Mouse (Mus musculus): ENCODE measurements around the gene Klhl36. TPM values are rescaled to one million over a fixed set of nuclear protein-coding genes. Genes with fewer than 3 reads are reported as not detected.
"Not testable (repeated sequence)": the region's sequence is repeated elsewhere in the genome, so short reads cannot be mapped to it uniquely, and the experiment has no call there.

Gene Klhl36
- total RNA-seq, 2 experiments from 2014 or later, result 6.9 to 7.5 TPM

DNA sequence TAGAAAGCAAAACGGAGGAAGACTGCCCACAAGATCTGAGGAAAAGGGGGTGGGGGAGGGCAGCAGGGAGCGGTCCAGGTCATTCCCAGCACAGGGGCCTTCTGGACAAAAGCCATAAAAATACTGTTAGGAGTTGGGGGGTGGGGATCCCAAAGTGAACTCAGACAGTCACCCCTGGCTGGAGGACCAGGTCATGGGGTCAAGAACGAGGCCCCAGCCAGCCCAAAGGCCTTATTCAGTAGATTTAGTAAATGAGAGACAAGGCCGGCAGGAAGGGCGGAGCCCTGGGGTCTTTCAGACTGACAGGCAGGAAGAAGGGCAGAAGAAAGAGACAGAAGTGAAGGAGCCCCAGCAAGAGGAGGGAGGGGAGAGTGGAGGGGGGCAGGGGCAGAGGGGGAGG, 29.1 kb upstream of the Klhl36 start:
- DNase-seq (ENCODE audit: low spot score in 2 of 2), result no peak
- intact Hi-C loops (cut with DNase I), result no loop called here

DNA sequence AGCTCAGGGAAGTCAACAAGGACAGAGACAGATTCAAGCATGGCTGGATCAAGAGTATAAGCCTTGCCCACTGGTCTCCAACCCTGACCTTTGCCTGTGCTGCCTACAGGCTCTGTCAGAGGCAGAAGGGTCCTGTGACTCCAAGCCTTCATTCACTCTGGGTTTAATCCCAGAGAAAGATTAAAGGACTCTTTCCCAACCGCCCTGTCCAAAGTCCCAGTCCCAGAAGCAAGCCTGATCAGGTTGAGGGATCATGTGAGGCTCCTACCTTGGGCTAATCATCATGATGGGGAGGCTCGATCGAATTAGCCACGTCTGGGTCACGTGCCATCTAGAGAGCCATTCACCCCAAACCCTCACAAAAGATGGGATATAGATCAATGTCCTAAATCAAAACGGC, 27.4 kb upstream of the Klhl36 start:
- intact Hi-C loops (cut with DNase I), result no loop called here
- no peak for DNase-seq (ENCODE audit: low spot score in 2 of 2)

DNA sequence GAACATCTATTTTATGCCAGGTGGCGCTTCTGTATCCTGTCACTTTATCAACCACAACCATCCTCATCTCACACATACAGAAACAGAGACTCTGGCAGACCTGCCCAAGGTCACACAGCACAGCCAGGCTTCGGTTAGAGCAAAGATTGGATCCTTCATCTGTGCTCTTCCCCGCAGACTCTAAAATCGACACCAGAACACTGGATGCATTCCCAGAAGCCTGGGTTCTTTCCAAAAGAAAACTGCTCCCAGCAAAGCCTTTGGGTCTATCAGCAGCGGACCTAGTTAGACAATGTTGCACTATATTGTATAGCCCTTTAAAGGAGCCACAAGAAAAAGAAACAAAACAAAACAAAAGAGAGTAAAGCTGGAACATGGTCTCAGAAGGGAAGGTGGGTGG, 26.8 kb upstream of the Klhl36 start:
- DNase-seq (ENCODE audit: low spot score in 2 of 2), result no peak
- intact Hi-C loops (cut with DNase I), result no loop called here

DNA sequence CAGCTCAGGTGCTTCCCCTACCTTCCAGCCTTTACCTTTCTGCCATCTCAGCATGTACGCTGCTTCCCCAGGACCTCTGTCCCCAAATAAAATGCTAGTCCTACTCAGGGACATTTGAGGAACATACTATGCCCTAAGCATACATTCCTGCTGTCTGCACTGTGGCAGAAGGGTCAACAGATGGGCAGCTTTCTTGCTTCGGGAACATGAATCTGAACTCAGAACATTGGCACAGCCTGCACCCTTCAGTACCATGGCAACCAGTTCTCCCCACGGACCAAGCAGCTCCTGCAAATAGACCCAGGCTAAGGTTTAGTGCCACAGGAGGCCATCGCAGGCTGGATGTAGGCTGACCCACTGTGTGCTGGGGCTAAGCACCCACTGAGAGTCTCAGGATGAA, 25.2 kb upstream of the Klhl36 start:
- intact Hi-C loops (cut with DNase I), result no loop called here
- no peak for DNase-seq (ENCODE audit: low spot score in 2 of 2)

DNA sequence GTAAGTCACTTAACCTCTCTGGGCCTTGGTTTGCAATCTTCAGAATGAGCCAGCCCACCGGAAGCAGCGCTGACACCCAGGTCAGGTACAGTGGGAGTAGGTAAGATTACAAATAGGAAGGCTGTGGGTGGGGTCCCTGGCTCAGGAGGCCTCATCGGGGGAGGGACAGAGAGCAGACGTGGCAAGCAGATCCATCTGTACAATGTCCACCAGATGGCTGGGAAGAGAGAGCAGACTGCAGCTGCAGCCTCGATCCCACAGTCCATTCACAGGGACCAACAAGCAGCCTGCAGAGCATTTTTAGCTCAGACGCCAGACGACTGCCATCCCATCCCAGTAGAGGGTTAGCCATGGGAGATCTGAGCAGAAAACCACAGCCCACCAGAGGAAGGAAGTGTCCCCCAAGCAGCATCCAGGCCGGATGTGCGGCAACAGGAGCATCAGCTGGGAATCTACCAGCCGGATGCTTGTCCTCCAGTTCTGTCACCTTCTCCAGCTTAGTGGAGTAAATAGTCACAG, 24.5 kb upstream of the Klhl36 start:
- intact Hi-C loops (cut with DNase I), result no loop called here
- DNase-seq (ENCODE audit: low spot score in 2 of 2), result peak in 1 of 2 experiments; percentile 25

DNA sequence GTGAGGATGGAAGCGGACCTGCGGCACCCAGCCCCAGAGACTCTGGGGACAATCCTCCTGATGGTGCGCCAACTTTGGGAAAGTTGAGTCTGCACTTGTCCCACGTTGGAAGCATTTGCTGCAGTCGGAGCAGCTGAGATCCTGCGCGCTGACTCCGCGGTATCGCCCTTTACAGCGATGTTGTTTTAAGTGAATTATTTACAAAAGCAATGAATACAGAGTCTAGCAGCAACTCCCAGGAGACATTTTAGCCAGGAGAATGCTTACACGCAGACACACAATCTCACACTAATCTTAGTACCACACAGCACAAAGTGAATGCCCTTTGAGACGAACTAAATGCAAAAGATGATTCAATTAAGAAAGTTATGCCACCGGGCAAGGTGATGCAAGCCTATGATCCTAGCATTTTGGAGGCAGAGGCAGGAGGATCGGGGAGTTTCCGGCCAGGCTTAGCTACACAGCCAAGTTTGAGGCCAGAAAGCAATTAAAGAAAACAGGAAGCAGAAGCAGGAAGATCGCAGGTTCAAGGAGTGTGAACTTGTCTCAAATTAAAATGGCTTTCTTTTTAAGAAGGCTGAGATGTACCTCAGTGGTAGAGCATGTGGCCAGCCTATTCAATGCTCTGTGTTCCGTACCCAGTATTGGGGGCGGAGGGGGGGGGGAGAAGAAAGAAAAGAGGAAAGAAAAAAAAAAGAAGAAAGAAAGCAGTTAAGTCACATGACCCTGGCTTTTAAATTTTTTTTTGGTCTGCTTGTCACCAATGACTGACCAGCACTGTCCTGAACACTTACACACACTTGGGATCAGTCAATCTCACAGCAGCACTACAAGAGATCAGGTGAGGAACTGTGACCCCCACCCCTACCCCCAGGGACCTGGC, 23.7 kb upstream of the Klhl36 start:
- intact Hi-C loops (cut with DNase I), result no loop called here
- no peak for DNase-seq (ENCODE audit: low spot score in 2 of 2)

DNA sequence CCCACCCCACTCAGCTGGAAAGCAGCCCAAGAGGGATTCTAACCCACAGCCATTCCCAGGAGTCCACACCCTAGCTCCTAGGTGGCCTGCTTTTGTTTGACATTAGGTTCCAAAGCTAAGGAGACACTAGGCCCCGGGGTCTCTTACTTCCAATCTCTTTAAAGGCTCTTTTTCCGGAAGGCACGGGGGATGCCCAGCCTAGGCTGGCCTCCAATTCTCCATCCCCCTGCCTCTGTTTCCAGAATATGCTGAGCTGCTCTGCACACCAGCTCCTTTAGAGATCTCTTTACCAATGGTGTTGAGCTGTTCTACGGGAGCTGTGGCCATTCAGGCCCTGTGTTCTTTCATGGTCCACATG, 23.1 kb upstream of the Klhl36 start:
- DNase-seq (ENCODE audit: low spot score in 2 of 2), result no peak
- intact Hi-C loops (cut with DNase I), result no loop called here

DNA sequence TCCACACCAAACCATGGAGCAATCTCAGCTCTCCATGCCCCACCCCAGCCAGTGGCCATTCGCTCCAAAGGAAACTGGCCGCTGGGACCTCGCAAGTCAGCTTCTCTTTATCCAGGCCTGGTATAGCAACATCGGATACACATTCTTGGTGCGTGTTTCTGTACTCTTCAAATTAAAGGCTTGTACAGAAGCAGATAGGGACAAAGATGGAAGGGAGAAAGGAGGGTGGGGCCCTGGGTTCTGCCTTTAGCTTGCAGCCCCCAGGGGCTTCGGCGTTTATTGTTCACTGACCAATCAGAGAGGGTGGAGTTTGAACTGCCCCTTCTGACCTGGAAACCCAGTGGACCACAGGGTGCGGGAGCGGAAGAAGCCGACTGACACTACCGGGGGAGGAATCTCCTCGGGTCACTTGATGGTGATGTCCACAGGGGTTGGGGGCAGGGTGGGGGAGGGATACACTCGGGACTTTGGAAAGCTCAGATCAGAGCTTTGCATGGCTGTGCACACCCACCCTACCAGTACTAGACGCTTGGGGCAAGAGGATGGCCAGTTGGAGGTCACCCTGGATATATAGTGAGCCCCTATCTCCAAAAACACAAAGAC, 22.5 kb upstream of the Klhl36 start:
- intact Hi-C loops (cut with DNase I), result loop anchor here (10.0 kb wide), 1 partner anchor 85 kb away; no protein-coding TSS in a partner anchor
- no peak for DNase-seq (ENCODE audit: low spot score in 2 of 2)

DNA sequence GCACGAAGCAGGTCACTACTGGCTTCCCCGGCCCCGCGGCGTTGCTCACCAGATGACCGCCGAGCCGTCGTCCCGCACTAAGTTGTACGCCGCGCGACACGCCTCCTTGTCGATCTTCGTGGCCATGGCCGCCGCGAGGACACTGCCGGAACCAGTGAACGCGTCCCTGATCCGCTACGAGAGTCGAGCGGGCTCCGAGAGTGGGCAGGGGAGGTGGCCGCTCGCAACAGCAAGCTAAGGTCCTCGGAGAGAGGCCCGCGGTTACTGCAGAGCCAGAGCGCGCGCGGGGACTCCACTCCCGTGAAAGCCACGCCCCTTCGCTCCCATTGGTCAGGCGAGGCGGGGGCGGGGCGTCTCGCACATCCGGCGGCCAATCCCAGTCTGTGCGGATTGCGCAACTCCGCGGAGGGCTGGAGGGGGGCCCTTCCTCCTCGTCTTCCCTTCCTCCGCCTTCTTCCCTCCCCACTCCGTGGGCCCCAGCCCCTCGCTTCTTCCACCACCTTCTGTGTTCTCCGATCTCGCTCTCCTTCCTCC, 21.7 kb upstream of the Klhl36 start, which contains the start of gene Cotl1:
Cotl1 (minus strand) TSS at position 270 of the 534 bp plus-strand sequence.
- peak; percentile 96 to 97 for DNase-seq (ENCODE audit: low spot score in 2 of 2)
- intact Hi-C loops (cut with DNase I), result loop anchor here (10.0 kb wide), 1 partner anchor 84 kb away; no protein-coding TSS in a partner anchor

DNA sequence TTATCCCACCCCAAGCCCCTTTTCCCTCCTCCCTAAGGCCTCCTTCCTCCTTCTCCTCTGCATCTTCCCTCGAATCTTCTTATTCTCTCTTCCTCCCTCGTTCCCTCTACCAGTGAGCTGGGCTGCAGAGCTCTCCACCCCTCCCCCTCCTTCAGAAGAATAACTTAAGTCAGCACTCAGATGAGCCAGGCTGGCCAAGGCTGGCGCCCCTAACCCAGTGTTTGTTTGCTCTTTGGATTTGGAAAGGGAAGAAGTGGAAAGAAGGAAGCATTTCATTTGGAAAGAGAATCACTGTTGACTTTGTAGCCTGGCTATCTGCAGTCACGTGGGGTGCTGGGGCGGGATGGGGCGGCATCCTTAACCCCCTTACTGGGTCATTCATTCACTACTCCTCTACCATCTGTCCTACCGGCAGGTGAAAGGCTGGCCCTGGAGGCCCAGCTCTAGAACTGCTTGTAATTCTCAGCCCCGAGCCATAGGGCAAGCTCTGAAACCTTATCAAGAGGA, 21.1 kb upstream of the Klhl36 start:
- intact Hi-C loops (cut with DNase I), result loop anchor here (10.0 kb wide), 1 partner anchor 84 kb away; no protein-coding TSS in a partner anchor

DNA sequence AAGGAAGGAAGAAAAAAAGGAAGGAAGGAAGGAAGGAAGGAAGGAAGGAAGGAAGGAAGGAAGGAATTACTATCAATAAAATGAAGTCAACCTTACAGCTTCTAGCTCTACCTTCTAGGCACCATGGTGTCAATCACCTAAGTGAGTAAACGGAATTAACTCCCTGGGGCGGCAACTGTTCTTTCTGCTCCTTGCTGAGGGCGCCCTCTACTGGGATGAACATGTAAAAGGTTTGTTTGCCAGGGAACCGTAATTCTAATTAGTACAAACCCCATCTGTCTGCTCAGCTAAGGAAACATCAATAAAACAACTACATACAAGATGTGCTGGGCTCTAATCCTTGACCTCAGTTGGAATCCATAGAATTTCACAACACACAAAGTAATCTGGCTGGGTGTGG, 18.6 kb upstream of the Klhl36 start:
- intact Hi-C loops (cut with DNase I), result loop anchor here (1.0 to 10.0 kb wide), 2 partner anchors 61 to 81 kb away; no protein-coding TSS in a partner anchor
- DNase-seq (ENCODE audit: low spot score in 2 of 2), result peak in 1 of 2 experiments; percentile 78

More for the DNA sequence above, 21.1 kb upstream of the Klhl36 start:
- no peak for DNase-seq (ENCODE audit: low spot score in 2 of 2)

DNA sequence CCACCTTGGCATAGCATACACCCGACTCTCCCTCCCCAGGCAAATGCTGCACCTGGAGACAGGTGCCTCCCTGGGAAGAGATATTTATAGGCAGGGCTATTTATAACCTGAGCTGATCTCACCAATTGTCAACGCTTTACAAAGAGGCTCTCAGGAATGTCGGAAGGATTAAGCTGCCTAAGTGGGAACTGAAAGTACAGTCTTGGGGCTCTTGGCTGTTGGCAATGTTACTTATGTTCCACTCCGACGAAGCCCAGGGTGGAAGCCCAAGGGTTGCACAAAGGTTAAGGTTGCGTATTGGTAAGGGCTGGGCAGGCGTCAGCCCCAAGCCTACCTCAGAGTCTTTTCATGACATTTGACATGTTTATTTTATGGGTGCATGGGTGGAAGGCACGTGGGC, 17.5 kb upstream of the Klhl36 start:
- DNase-seq (ENCODE audit: low spot score in 2 of 2), result no peak
- intact Hi-C loops (cut with DNase I), result loop anchor here (10.0 kb wide), 1 partner anchor 80 kb away; no protein-coding TSS in a partner anchor

DNA sequence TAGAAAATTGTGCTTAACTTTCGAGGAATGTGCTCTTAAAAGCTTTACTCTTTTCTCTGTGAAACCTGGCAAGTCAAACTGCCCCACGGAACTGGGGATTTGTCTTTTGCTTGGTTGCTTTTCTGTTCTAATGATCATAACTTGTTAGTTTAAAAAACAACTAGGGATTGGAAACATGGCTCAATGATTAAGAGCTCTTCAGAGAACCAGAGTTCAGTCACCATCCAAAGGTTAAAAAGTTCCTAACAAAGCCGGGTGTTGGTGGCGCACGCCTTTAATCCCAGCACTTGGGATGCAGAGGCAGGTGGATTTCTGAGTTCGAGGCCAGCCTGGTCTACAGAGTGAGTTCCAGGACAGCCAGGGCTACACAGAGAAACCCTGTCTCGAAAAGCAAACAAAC, 16.3 kb upstream of the Klhl36 start:
- not testable (repeated sequence) for DNase-seq (ENCODE audit: low spot score in 2 of 2)
- intact Hi-C loops (cut with DNase I), result loop anchor here (5.0 to 10.0 kb wide), 2 partner anchors 79 to 158 kb away; no protein-coding TSS in a partner anchor

DNA sequence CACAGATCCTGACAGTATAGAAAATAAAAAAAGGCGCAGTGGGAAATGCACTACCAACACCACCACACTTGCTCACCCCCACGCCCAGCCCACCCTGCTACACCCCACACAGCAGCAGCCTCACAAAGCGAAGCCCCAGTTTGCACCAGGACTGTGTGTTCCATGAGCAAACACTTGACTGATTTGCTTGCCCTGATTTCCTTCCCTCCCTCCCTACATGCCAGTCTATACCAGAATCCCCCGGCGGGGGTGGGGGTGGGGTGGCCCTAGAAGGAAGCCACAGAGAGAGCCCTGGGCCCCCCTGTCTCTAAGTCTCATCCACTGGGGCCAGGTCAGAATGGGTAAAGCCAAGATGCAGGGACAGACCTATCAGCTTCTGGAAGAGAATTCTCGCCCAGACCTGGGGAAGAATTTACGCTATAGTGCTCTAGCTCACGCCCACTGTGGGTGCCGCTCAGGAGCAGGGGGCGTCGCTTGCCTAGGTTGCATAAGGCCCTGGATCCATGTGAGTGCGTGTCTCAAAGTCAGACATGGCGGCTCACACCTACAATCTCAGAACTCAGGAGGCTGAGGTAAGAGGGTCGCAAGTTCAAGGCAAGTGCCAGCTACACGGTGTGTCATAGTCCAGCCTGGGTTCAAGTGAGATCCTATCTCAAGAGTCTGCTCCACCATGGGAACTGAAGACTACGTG, 14.7 kb upstream of the Klhl36 start:
- intact Hi-C loops (cut with DNase I), result loop anchor here (5.0 to 10.0 kb wide), 2 partner anchors 77 to 160 kb away; no protein-coding TSS in a partner anchor

DNA sequence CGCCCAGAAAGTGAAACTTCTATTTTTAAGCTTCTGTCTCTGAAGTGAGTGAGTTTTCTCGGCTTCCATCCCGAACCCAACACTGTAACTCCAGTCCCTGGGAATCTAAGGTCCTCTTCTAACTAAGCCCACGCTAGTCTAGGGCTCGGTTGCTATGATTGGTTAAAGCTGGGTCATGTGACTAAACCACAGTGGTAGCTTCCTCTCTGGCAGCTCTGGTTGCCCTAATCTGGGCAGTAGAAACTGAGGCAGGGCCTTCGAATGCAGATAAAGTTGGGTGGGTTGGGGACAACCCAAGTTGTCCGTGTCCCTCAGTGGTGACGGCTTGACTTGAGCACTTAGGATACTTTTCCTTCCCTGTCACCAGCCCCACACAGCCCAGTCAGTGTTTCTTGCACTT, 8.5 kb upstream of the Klhl36 start:
- intact Hi-C loops (cut with DNase I), result no loop called here
- no peak for DNase-seq (ENCODE audit: low spot score in 2 of 2)

More for the DNA sequence above, 14.7 kb upstream of the Klhl36 start:
- no peak for DNase-seq (ENCODE audit: low spot score in 2 of 2)

DNA sequence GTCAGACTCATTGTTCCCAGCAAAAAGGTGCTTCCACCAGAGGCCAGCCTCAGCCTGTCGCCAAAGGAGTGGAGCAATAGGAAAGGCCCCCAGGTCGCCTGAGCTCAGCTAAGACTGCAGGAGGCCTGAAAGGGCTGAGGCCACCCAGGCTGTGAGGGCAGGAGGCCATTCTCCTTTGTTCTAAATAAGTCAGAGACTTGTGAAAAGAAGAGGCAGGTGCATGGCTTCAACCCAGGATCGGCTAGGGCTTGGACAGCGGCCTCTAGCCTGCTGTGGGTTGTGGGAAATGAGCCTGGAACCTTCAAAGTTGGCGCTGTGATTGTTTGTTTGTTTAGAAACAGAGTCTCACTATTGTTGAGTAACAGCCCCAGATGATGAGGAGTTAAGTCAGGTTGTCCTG, 8.0 kb upstream of the Klhl36 start:
- intact Hi-C loops (cut with DNase I), result no loop called here
- no peak for DNase-seq (ENCODE audit: low spot score in 2 of 2)

DNA sequence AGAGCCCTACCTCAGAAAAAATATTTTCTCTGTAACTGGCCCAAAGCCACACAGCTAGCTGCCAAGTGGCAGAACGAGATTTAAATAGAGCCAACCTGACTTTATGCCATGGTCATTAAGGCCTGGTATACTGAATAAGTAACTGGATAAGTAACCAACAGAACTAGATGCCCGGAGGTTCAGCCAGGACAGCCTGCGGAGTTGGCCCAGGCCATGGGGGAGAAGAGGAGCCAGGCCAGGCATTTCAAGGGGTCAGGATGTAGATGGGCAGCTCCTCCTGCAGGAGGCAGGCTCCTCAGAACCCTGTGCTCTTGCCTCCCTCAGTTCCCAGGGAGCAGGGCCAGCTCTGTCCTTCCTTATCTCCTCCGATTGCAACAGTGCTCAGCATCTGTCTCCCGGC, 6.4 kb upstream of the Klhl36 start:
- DNase-seq (ENCODE audit: low spot score in 2 of 2), result no peak
- intact Hi-C loops (cut with DNase I), result no loop called here

DNA sequence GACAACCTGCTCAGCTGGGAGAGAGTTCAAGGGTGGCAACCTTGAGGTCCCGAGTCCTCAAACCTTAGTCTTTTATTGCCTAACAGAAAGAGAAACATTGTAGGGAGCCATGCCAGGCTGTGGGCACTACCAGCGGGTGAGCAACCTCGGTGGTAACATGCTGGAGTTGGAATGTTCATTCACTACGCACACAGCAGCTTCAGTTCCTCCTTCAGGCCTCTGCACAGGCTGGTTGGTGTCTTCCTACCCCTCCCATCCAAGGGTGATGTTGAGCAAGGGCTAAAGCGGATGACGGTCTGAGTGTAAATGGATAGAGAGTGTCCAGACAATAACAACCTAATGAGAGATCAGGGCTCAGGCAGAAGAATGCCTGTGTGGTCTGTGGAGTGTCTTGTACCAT, 4.3 kb upstream of the Klhl36 start:
- DNase-seq (ENCODE audit: low spot score in 2 of 2), result no peak
- intact Hi-C loops (cut with DNase I), result no loop called here

DNA sequence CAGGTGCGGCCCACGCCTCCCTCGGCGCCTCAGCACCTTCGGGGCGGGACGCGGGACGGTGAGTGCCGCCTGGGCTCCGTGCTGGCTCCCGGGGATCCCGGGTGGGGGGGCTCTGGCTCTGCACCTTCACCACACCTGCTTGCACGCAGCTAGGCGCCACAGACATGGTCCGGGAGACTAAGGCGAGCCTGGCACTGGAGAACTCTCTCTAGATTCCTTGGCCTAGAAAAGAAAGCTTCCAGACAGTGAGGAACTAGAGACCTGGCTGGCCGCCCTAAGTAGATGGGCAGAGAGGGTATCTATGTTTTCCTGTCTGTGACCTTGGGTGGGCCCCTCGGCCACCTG, 296 bp downstream of the Klhl36 start:
- intact Hi-C loops (cut with DNase I), result no loop called here
- DNase-seq (ENCODE audit: low spot score in 2 of 2), result no peak

DNA sequence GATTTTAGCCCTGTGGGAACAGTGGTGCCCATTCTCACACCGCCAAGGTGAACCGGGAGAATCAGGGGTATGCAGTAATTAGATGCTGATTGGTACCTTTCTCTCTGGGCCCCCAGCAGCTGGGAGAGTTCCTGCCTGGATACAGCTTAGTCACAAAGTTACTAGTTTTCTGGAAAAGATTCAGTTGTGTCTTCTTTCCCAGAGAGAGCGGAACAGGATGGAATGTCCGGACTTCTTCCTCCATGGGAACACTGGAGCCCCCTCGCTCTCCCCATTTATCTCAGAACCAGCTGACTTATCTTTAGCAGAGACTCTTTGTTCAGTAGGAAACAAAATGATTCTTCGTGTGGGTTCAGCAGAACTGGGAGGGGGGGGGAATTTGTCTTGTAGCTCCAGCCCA, 683 bp downstream of the Klhl36 start:
- intact Hi-C loops (cut with DNase I), result no loop called here
- DNase-seq (ENCODE audit: low spot score in 2 of 2), result no peak

Measured in left cerebral cortex, postnatal 36 days (tissue).